Mouse (Mus musculus) limb, embryonic 13.5 days (tissue): ENCODE results near the gene Krt25. TPM values are rescaled to one million over a fixed set of nuclear protein-coding genes. Genes with fewer than 3 reads are reported as not detected.

Experiments
- ATAC-seq: fragments of 200-750 bp; cut with Nextera tagmentation; 2 replicates; pipeline ENCODE4 v1.8.0; 2017; ENCODE audit warnings: low read depth, moderate number of reproducible peaks, moderate TSS enrichment; ENCODE audit not compliant: low FRiP score
- H3K27ac ChIP-seq: fragments of 300-500 bp; sonication (generic); 2 replicates; pipeline ENCODE4 v1.5.1; 2015; ENCODE audit warnings: inconsistent platforms, mild to moderate bottlenecking, moderate library complexity
- H3K27me3 ChIP-seq: fragments of 300-500 bp; sonication (generic); 2 replicates; pipeline ENCODE4 v1.6.1; 2015; ENCODE audit warnings: mild to moderate bottlenecking, inconsistent platforms
- H3K36me3 ChIP-seq: fragments of 300-500 bp; sonication (generic); 2 replicates; pipeline ENCODE4 v1.6.1; 2015; ENCODE audit warnings: inconsistent platforms, mild to moderate bottlenecking, moderate library complexity
- H3K4me1 ChIP-seq: fragments of 300-500 bp; sonication (generic); 2 replicates; pipeline ENCODE4 v1.6.1; 2015; ENCODE audit warnings: inconsistent platforms
- H3K4me2 ChIP-seq: fragments of 300-500 bp; sonication (generic); replicated peaks from 2 replicates; pipeline ENCODE4 v1.6.1; 2015; ENCODE audit warnings: inconsistent platforms, mild to moderate bottlenecking, moderate library complexity
- H3K4me3 ChIP-seq: fragments of 300-500 bp; sonication (generic); 2 replicates; pipeline ENCODE4 v1.5.1; 2015; ENCODE audit warnings: moderate library complexity, mild to moderate bottlenecking, inconsistent platforms
- H3K9ac ChIP-seq: fragments of 300-500 bp; sonication (generic); 2 replicates; pipeline ENCODE4 v1.6.1; 2015; ENCODE audit warnings: mild to moderate bottlenecking, inconsistent platforms
- H3K9me3 ChIP-seq: fragments of 300-500 bp; sonication (generic); 2 replicates; pipeline ENCODE4 v1.6.1; 2016; ENCODE audit warnings: inconsistent platforms
- WGBS: fragments of 180-500 bp; shearing (Covaris S2); methylation state at CpG from one replicate; pipeline ENCODE4 v1.1.7; 2015; 5-methylcytosine and 5-hydroxymethylcytosine counted together
- polyA plus RNA-seq: library from polyadenylated mRNA; unstranded; fragments of >200 nt; fragmentation: Nextera tagmentation; extraction: Ambion mirVana; gene quantifications from 2 replicates; pipeline ENCODE4 v1.2.1, GENCODE M21; 2015

Krt25 gene
- polyA plus RNA-seq, 1 experiment from 2014 or later = not detected

DNA sequence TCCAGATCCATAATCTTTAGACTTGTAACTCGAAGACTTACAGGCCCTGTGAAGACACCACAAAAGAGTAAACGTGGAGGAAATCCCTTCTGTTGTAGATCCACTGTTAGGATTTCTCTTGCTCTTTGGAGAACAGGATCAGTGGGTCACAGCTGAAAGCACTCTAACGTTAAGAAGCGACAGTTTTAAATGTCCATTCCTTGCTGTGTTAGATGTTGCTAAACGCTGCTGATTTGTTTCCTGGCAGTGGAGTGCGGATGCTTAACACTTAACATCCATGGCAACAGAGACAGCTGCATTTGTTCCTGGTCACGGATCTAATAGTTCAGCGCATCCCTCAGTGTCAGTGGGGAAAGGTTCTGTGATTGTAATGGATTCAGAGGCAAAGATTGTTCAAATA is 6.2 kb downstream of the Krt25 start:
- Histone ChIP-seq H3K4me3 (no peak overlapping the region), H3K9ac (no peak overlapping the region), H3K4me1 (no peaks in the 10 kb centered on the region), H3K4me2 (no peak overlapping the region), H3K27ac (no peak overlapping the region), H3K9me3 (no peaks in the 10 kb centered on the region), H3K27me3 (no peaks in the 10 kb centered on the region), H3K36me3 (no peaks in the 10 kb centered on the region)
- WGBS = 64% methylated on average over 8 of the region's 8 CpGs
- ATAC-seq = no peak

DNA sequence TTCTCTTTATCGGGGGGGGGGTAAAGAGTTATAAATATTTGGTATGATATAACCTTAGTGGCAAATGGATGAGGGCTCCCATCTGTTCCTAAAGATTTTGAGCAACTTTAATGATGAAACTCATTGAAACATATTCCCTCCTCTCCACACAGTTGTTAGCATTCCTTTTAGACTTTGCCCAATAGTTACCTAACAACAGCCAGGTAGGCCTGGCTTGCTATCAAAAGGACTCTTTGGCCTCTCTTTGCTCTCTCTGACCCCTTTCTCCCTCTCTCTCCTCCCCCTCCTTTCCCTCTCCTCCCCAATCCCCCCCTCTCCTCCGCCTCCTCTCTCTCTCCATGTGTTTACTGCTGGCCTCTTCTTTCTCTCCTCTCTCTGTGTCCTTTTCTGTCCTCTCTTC is 8.2 kb downstream of the Krt25 start:
- Histone ChIP-seq H3K4me2 (no peak overlapping the region), H3K27ac (no peak overlapping the region), H3K36me3 (no peaks in the 10 kb centered on the region), H3K27me3 (no peaks in the 10 kb centered on the region), H3K4me3 (no peak overlapping the region), H3K9me3 (no peaks in the 10 kb centered on the region), H3K4me1 (no peaks in the 10 kb centered on the region), H3K9ac (no peak overlapping the region)
- ATAC-seq = no peak
- 89% methylated on average over 2 of the region's 2 CpGs for WGBS

GRCm38 (mm10) chr11:99310882-99311281 is 11.9 kb downstream of the Krt25 start:
- ATAC-seq = no peak
- WGBS = 91% methylated on average over 1 of the region's 1 CpGs
- Histone ChIP-seq H3K4me3 (no peak overlapping the region), H3K27ac (no peak overlapping the region), H3K9ac (no peak overlapping the region), H3K4me1 (no peaks in the 10 kb centered on the region), H3K9me3 (no peaks in the 10 kb centered on the region), H3K27me3 (no peaks in the 10 kb centered on the region), H3K4me2 (no peak overlapping the region), H3K36me3 (no peaks in the 10 kb centered on the region)

DNA sequence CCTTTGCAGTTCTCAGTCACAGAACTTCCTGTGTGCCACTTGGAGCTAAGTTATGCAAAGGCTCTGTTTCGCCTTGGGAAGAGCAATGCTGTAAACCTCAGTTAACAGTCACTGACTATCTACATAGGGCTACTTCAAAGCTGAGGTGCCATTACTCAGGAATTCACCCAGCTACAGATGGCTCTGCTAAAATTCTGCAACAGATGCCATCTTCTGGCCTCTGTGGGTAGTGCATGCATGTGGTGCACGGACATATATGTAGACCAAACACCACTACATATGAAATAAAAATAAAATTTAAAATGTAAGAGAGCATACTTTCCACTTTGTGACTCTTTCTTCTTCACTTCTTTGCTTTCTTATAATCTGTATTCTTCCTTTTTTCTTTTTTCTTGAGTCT is 15.2 kb downstream of the Krt25 start:
- Histone ChIP-seq H3K9ac (no peak overlapping the region), H3K27ac (no peak overlapping the region), H3K9me3 (peaks cover 4% of the 10 kb centered on the region; the same call in 1 of the 2 replicates), H3K4me2 (no peak overlapping the region), H3K27me3 (no peaks in the 10 kb centered on the region), H3K4me1 (no peaks in the 10 kb centered on the region), H3K4me3 (no peak overlapping the region), H3K36me3 (no peaks in the 10 kb centered on the region)
- WGBS = 15% methylated on average over 2 of the region's 2 CpGs
- no peak for ATAC-seq

GRCm38 (mm10) chr11:99295039-99295438 is 27.7 kb downstream of the Krt25 start:
- no peak overlapping the region for H3K27ac ChIP-seq
- H3K9ac ChIP-seq = no peak overlapping the region
- 34% methylated on average over 5 of the region's 5 CpGs for WGBS

GRCm38 (mm10) chr11:99292846-99293245 is 29.9 kb downstream of the Krt25 start:
- H3K27ac ChIP-seq = no peak overlapping the region
- no peak for ATAC-seq

More at GRCm38 (mm10) chr11:99295039-99295438, 27.7 kb downstream of the Krt25 start:
- no peaks in the 10 kb centered on the region; the same call in 1 of the 2 replicates for H3K27me3 ChIP-seq
- H3K9me3 ChIP-seq = no peaks in the 10 kb centered on the region
- no peak overlapping the region for H3K4me3 ChIP-seq
- H3K4me1 ChIP-seq = no peaks in the 10 kb centered on the region
- H3K36me3 ChIP-seq = no peaks in the 10 kb centered on the region
- H3K4me2 ChIP-seq = no peak overlapping the region
- no peak for ATAC-seq

DNA sequence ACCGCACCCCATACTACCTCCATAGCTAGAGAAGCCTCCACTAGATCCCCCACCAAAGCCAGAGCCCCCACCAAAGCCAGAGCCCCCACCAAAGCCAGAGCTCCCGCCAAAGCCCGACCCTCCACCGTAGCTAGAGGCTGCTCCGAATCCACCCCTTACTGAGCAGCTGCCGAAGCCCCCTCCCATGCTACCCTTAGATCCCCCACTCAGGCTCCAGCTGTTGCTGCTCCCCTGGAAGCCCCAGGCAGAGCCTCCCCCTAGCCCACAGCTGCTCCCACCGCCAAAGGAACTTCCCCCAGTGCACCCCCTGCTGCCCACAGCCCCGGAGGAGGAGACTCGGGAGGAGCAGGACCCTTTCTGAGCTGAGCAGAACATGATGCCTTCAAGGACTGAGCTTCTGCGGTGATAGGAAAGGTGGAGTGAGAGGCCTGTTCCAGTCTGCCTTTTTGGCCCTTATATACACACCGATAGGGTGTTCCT is 37.9 kb downstream of the Krt25 start, which contains the start of gene Krt24:
Krt24 (minus strand) TSS at position 430 of the 480 bp plus-strand sequence.
- H3K27me3 ChIP-seq = no peaks in the 10 kb centered on the region
- H3K9me3 ChIP-seq = no peaks in the 10 kb centered on the region
- H3K9ac ChIP-seq = no peak within 1 kb of the TSS
- H3K27ac ChIP-seq = no peak within 1 kb of the TSS
- peaks cover 8% of the 10 kb centered on the region for H3K4me1 ChIP-seq
- no peak within 1 kb of the TSS for H3K4me3 ChIP-seq
- no peaks in the 10 kb centered on the region for H3K36me3 ChIP-seq
- peak; percentile 48; the same call in 1 of the 2 replicates for ATAC-seq
- no peak within 1 kb of the TSS for H3K4me2 ChIP-seq
- 37% methylated on average over 11 of the region's 11 CpGs for WGBS

More at GRCm38 (mm10) chr11:99292846-99293245, 29.9 kb downstream of the Krt25 start:
- H3K9ac ChIP-seq = no peak overlapping the region
- no peaks in the 10 kb centered on the region for H3K36me3 ChIP-seq
- WGBS = 68% methylated on average over 5 of the region's 5 CpGs
- H3K4me2 ChIP-seq = no peak overlapping the region
- no peaks in the 10 kb centered on the region for H3K9me3 ChIP-seq
- H3K27me3 ChIP-seq = no peaks in the 10 kb centered on the region; the same call in 1 of the 2 replicates
- H3K4me1 ChIP-seq = no peaks in the 10 kb centered on the region
- no peak overlapping the region for H3K4me3 ChIP-seq

GRCm38 (mm10) chr11:99284011-99284410 is 38.7 kb downstream of the Krt25 start:
- 80% methylated on average over 5 of the region's 5 CpGs for WGBS
- no peak overlapping the region for H3K27ac ChIP-seq
- no peaks in the 10 kb centered on the region for H3K27me3 ChIP-seq
- H3K4me1 ChIP-seq = peaks cover 8% of the 10 kb centered on the region
- H3K4me3 ChIP-seq = no peak overlapping the region
- no peaks in the 10 kb centered on the region for H3K9me3 ChIP-seq
- H3K9ac ChIP-seq = no peak overlapping the region
- H3K36me3 ChIP-seq = no peaks in the 10 kb centered on the region
- ATAC-seq = no peak
- H3K4me2 ChIP-seq = no peak overlapping the region

GRCm38 (mm10) chr11:99283334-99283733 is 39.4 kb downstream of the Krt25 start:
- Histone ChIP-seq H3K27ac (no peak overlapping the region), H3K4me2 (no peak overlapping the region), H3K4me1 (peaks cover 8% of the 10 kb centered on the region), H3K9me3 (no peaks in the 10 kb centered on the region), H3K27me3 (no peaks in the 10 kb centered on the region), H3K36me3 (no peaks in the 10 kb centered on the region), H3K9ac (no peak overlapping the region), H3K4me3 (no peak overlapping the region)
- ATAC-seq = no peak
- 44% methylated on average over 4 of the region's 4 CpGs for WGBS

DNA sequence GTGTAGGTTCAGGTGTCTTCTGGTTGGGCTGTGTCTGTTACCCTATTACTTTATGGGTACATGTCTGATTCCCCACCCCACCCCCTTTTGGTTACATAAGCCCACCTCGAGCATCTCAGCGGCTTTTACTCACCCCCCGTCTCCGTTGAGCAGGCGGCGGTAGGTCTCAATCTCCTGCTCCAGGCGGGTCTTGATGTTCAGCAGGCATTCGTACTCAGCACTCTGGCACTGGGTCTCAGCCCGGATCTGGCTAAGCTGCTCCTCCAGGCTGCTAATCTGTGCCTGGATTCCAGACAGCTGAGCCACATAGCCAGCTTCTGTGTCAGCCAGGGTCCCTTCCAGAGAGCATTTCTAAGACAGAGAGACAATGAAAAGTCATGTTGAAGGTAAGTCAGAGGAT is 41.6 kb downstream of the Krt25 start:
- peaks cover 19% of the 10 kb centered on the region for H3K4me1 ChIP-seq
- no peak for ATAC-seq
- H3K9ac ChIP-seq = no peak overlapping the region
- no peak overlapping the region for H3K4me2 ChIP-seq
- no peaks in the 10 kb centered on the region for H3K9me3 ChIP-seq
- H3K4me3 ChIP-seq = no peak overlapping the region
- 63% methylated on average over 9 of the region's 9 CpGs for WGBS
- no peak overlapping the region for H3K27ac ChIP-seq
- no peaks in the 10 kb centered on the region for H3K36me3 ChIP-seq
- H3K27me3 ChIP-seq = no peaks in the 10 kb centered on the region

DNA sequence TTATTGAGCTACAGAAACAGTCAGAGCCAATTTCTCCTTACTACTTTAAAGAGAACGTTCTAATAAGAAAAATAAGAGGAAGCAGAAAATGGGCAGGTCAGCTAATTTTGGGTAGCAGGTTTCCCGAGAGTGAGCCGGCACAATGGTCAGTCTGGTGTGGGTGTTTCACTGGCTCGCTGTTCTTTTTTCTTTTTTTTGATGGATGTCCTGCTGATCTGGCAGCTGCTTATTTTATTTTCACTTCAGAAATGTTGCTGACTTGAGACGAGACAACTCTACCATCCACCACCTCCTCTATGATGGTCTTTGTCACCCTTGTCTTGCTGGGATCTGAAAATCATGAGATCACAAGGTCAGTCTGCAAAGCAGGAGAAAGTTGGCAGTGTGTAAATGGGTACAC is 42.8 kb downstream of the Krt25 start:
- no peak for ATAC-seq
- 63% methylated on average over 5 of the region's 5 CpGs for WGBS
- Histone ChIP-seq H3K9me3 (no peaks in the 10 kb centered on the region), H3K36me3 (no peaks in the 10 kb centered on the region), H3K4me2 (no peak overlapping the region), H3K4me1 (peaks cover 18% of the 10 kb centered on the region), H3K27me3 (no peaks in the 10 kb centered on the region), H3K27ac (no peak overlapping the region), H3K4me3 (no peak overlapping the region), H3K9ac (no peak overlapping the region)

DNA sequence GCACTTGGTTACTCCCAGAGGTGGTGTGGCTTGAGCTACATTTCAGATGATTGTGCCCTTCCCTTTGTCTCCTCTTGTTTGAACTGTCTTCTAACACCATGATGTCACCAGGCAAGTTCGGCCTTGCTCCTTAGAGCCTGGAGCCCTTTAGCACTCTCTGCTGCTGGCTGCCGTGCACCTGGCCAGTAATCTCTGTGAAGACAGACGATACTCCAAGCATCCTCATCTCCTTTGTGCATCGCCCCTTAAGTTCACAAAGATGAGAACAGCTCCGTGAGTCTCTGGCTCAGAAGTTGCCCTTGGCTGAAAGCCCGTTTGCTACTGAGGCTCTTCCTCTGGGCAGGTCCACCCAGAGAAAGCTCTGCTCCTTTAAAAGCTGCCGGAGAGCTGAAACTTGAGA is 46.0 kb downstream of the Krt25 start:
- 29% methylated on average over 7 of the region's 7 CpGs for WGBS
- Histone ChIP-seq H3K27ac (no peak overlapping the region), H3K36me3 (no peaks in the 10 kb centered on the region), H3K4me1 (peaks cover 11% of the 10 kb centered on the region), H3K4me3 (no peak overlapping the region), H3K4me2 (peak overlapping the region; percentile 25; the same call in 1 of the 2 replicates), H3K9ac (0 out of 2 replicates have a peak overlapping the region, but pooled peaks have one; percentile 1), H3K9me3 (no peaks in the 10 kb centered on the region), H3K27me3 (no peaks in the 10 kb centered on the region)
- ATAC-seq = no peak

DNA sequence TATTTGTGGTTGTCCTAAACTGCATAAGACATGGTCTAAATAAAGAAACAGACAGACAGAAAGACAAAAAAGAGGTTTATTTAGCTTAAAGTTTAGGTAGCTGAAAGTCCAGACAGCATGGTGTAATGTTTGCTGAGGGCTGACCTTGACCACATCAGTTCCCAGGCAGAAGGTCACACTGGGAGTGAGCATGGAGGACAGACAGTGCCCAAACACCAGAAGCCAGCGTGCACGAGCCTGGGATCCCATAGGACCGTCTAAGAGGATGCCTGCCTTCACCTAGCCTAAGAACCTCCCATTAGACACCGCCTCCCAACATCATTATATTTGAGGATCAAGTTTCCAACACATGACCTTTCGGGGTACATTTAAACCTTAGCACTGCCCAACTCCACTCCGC is 47.1 kb downstream of the Krt25 start:
- no peak overlapping the region for H3K9ac ChIP-seq
- 62% methylated on average over 6 of the region's 6 CpGs for WGBS
- no peak for ATAC-seq
- H3K36me3 ChIP-seq = no peaks in the 10 kb centered on the region
- no peak overlapping the region for H3K4me2 ChIP-seq
- no peak overlapping the region for H3K4me3 ChIP-seq
- H3K4me1 ChIP-seq = peaks cover 11% of the 10 kb centered on the region
- H3K27ac ChIP-seq = no peak overlapping the region
- no peaks in the 10 kb centered on the region for H3K9me3 ChIP-seq
- no peaks in the 10 kb centered on the region for H3K27me3 ChIP-seq
